17 mouse cellular contexts compared by ENCODE assay signal in genomic region chr2:21046503-21047116, GRCm38 (mm10).
DNase-seq lines count a peak whose midpoint lies in the region; ATAC-seq and TF ChIP-seq lines count a peak whose summit lies in the region.
"Had no signal": no experiment of that assay in that cellular context is flagged by ENCODE, and none has a peak within 500 bp of the region (broad histone marks: within the 10 kb centered on the region; RNA-seq: fewer than 3 reads in every experiment).

No protein-coding gene starts in this region.

- no peak overlapping the region for H3K27ac ChIP-seq in forebrain, embryonic 11.5 days (ENCODE audit: low read depth, low read length)
- H3K27ac ChIP-seq in forebrain, postnatal 0 days (ENCODE audit: low read depth, low read length): no peak overlapping the region
- H3K27ac ChIP-seq in midbrain, embryonic 13.5 days: peak overlapping the region; percentile 65
- H3K27ac ChIP-seq in midbrain, postnatal 0 days (ENCODE audit: low read depth, low read length): no peak overlapping the region
- 0 out of 2 replicates have a peak overlapping the region, but pooled peaks have one; percentile 22 for H3K27ac ChIP-seq in hindbrain, embryonic 14.5 days
- H3K27ac ChIP-seq: heart, embryonic 13.5 days; liver, embryonic 12.5 days; lung, embryonic 15.5 days had no signal

- no peak for TF ChIP-seq CTCF in forebrain, postnatal 0 days (IDR thresholded peaks at IDR 0.05; ENCODE audit: low read depth)
- TF ChIP-seq CTCF in midbrain, postnatal 0 days (IDR thresholded peaks at IDR 0.05): no peak

- H3K4me1 ChIP-seq in forebrain, embryonic 11.5 days (replicated peaks; ENCODE audit: control insufficient read depth, insufficient read depth, low read length): peaks cover 17% of the 10 kb centered on the region; the same call in 1 of the 2 replicates
- no peaks in the 10 kb centered on the region for H3K4me1 ChIP-seq in forebrain, postnatal 0 days (ENCODE audit: insufficient read depth)
- peaks cover 44% of the 10 kb centered on the region for H3K4me1 ChIP-seq in midbrain, embryonic 13.5 days (replicated peaks)
- H3K4me1 ChIP-seq in midbrain, postnatal 0 days (ENCODE audit: insufficient read depth, low read length): no peaks in the 10 kb centered on the region
- H3K4me1 ChIP-seq in hindbrain, embryonic 14.5 days (replicated peaks; ENCODE audit: control insufficient read depth, insufficient read depth, low read length): peaks cover 15% of the 10 kb centered on the region; the same call in 1 of the 2 replicates
- H3K4me1 ChIP-seq: liver, embryonic 12.5 days had no signal

- H3K9me3 ChIP-seq in forebrain, embryonic 11.5 days (ENCODE audit: control insufficient read depth, low read length): no peaks in the 10 kb centered on the region
- no peaks in the 10 kb centered on the region for H3K9me3 ChIP-seq in forebrain, postnatal 0 days (ENCODE audit: low read length)
- no peaks in the 10 kb centered on the region for H3K9me3 ChIP-seq in midbrain, embryonic 13.5 days
- H3K9me3 ChIP-seq in midbrain, postnatal 0 days (ENCODE audit: low read length): no peaks in the 10 kb centered on the region
- no peaks in the 10 kb centered on the region for H3K9me3 ChIP-seq in hindbrain, embryonic 14.5 days (ENCODE audit: control insufficient read depth, low read length)
- H3K9me3 ChIP-seq: heart, embryonic 13.5 days; liver, embryonic 12.5 days; lung, embryonic 15.5 days had no signal

- 42% methylated on average over 9 of the region's 9 CpGs for WGBS in forebrain, embryonic 11.5 days
- WGBS in forebrain, postnatal 0 days: 47% methylated on average over 9 of the region's 9 CpGs
- WGBS in midbrain, embryonic 13.5 days: 37% methylated on average over 9 of the region's 9 CpGs
- WGBS in midbrain, postnatal 0 days: 35% methylated on average over 9 of the region's 9 CpGs
- WGBS in hindbrain, embryonic 14.5 days: 26% methylated on average over 9 of the region's 9 CpGs

- H3K4me3 ChIP-seq in forebrain, embryonic 11.5 days (ENCODE audit: low read depth, low read length): no peak overlapping the region
- H3K4me3 ChIP-seq in forebrain, postnatal 0 days (ENCODE audit: low read depth, low read length): no peak overlapping the region
- H3K4me3 ChIP-seq in midbrain, embryonic 13.5 days (replicated peaks): no peak overlapping the region
- H3K4me3 ChIP-seq in midbrain, postnatal 0 days (ENCODE audit: low read depth, low read length): no peak overlapping the region
- H3K4me3 ChIP-seq in hindbrain, embryonic 14.5 days (replicated peaks; ENCODE audit: low read length): no peak overlapping the region
- H3K4me3 ChIP-seq: heart, embryonic 13.5 days; liver, embryonic 12.5 days; lung, embryonic 15.5 days; myocyte had no signal

- H3K27me3 ChIP-seq in forebrain, embryonic 11.5 days (ENCODE audit: control insufficient read depth, insufficient read depth, low read length): no peaks in the 10 kb centered on the region
- no peaks in the 10 kb centered on the region for H3K27me3 ChIP-seq in forebrain, postnatal 0 days (ENCODE audit: insufficient read depth, low read length)
- H3K27me3 ChIP-seq in midbrain, embryonic 13.5 days: no peaks in the 10 kb centered on the region
- H3K27me3 ChIP-seq in midbrain, postnatal 0 days (ENCODE audit: insufficient read depth, low read length): no peaks in the 10 kb centered on the region
- no peaks in the 10 kb centered on the region for H3K27me3 ChIP-seq in hindbrain, embryonic 14.5 days (ENCODE audit: control insufficient read depth, insufficient read depth, low read length)
- H3K27me3 ChIP-seq: heart, embryonic 13.5 days; liver, embryonic 12.5 days; lung, embryonic 15.5 days had no signal

- ATAC-seq in forebrain, embryonic 11.5 days (replicated peaks; ENCODE audit: low FRiP score): 0 out of 2 replicates have a peak, but pooled peaks have one; percentile 7
- ATAC-seq in forebrain, postnatal 0 days: no peak
- peak; percentile 25 for ATAC-seq in midbrain, embryonic 13.5 days
- ATAC-seq in midbrain, postnatal 0 days (ENCODE audit: low FRiP score): no peak; the same call in 1 of the 2 replicates
- 0 out of 2 replicates have a peak, but pooled peaks have one; percentile 12 for ATAC-seq in hindbrain, embryonic 14.5 days (ENCODE audit: low FRiP score)
- ATAC-seq: CD4-positive, CD25-positive, alpha-beta regulatory T cell, adult 4 months; liver, embryonic 12.5 days had no signal

- no peak overlapping the region for H3K9ac ChIP-seq in forebrain, embryonic 11.5 days (ENCODE audit: low read length)
- H3K9ac ChIP-seq in forebrain, postnatal 0 days: no peak overlapping the region
- H3K9ac ChIP-seq in midbrain, embryonic 13.5 days (replicated peaks): no peak overlapping the region
- no peak overlapping the region for H3K9ac ChIP-seq in midbrain, postnatal 0 days (replicated peaks; ENCODE audit: low read length, poor library complexity, severe bottlenecking)
- H3K9ac ChIP-seq in hindbrain, embryonic 14.5 days: no peak overlapping the region
- H3K9ac ChIP-seq: heart, embryonic 13.5 days; liver, embryonic 12.5 days; lung, embryonic 15.5 days had no signal

- no peaks in the 10 kb centered on the region for H3K36me3 ChIP-seq in forebrain, embryonic 11.5 days (ENCODE audit: control insufficient read depth, insufficient read depth, low read length)
- H3K36me3 ChIP-seq in forebrain, postnatal 0 days (ENCODE audit: insufficient read depth): no peaks in the 10 kb centered on the region
- no peaks in the 10 kb centered on the region for H3K36me3 ChIP-seq in midbrain, embryonic 13.5 days
- no peaks in the 10 kb centered on the region for H3K36me3 ChIP-seq in midbrain, postnatal 0 days (ENCODE audit: insufficient read depth, low read length)
- H3K36me3 ChIP-seq in hindbrain, embryonic 14.5 days (replicated peaks; ENCODE audit: control insufficient read depth, insufficient read depth): no peaks in the 10 kb centered on the region
- H3K36me3 ChIP-seq: heart, embryonic 13.5 days; liver, embryonic 12.5 days; lung, embryonic 15.5 days had no signal

- no peak overlapping the region for H3K4me2 ChIP-seq in forebrain, embryonic 11.5 days (ENCODE audit: low read depth, low read length, severe bottlenecking)
- H3K4me2 ChIP-seq in forebrain, postnatal 0 days (ENCODE audit: low read depth): no peak overlapping the region
- H3K4me2 ChIP-seq in midbrain, embryonic 13.5 days (replicated peaks): no peak overlapping the region
- H3K4me2 ChIP-seq in midbrain, postnatal 0 days (ENCODE audit: low read depth, low read length, poor library complexity, severe bottlenecking): no peak overlapping the region
- H3K4me2 ChIP-seq in hindbrain, embryonic 14.5 days (replicated peaks): no peak overlapping the region
- H3K4me2 ChIP-seq: heart, embryonic 13.5 days; liver, embryonic 12.5 days; lung, embryonic 15.5 days had no signal

- peak; percentile 44 for DNase-seq in forebrain, embryonic 11.5 days (ENCODE audit: low spot score)
- no peak for DNase-seq in forebrain, postnatal 0 days
- no peak for DNase-seq in midbrain, postnatal 0 days (ENCODE audit: low spot score)
- no peak for DNase-seq in hindbrain, embryonic 14.5 days (ENCODE audit: low spot score)
- peak; percentile 78 for DNase-seq in retina, postnatal 1 day
- DNase-seq in thymus, adult 18-20 months: no peak
- DNase-seq: adrenal gland, postnatal 10 days; gastrocnemius, postnatal 36 days; kidney, adult 2 months; kidney, postnatal 36 days; thymus, adult 2 months had no signal

Comparison
In these comparisons a context has a peak if more than half of its experiments do, and no peak if none do; other contexts are left out.
1. ATAC-seq: peak in forebrain, embryonic 11.5 days (single experiment), midbrain, embryonic 13.5 days (single experiment) and hindbrain, embryonic 14.5 days (single experiment); none in forebrain, postnatal 0 days (single experiment) and midbrain, postnatal 0 days (single experiment).
2. DNase-seq: peak in forebrain, embryonic 11.5 days (single experiment) and retina, postnatal 1 day (single experiment); none in forebrain, postnatal 0 days (single experiment), midbrain, postnatal 0 days (single experiment), hindbrain, embryonic 14.5 days (single experiment) and thymus, adult 18-20 months (0 of 2).
3. H3K27ac ChIP-seq: peak in midbrain, embryonic 13.5 days (single experiment) and hindbrain, embryonic 14.5 days (single experiment); none in forebrain, embryonic 11.5 days (single experiment), forebrain, postnatal 0 days (single experiment) and midbrain, postnatal 0 days (single experiment).